Mouse (Mus musculus): ENCODE data around the gene Cd164l2.

Gene Cd164l2

DNA sequence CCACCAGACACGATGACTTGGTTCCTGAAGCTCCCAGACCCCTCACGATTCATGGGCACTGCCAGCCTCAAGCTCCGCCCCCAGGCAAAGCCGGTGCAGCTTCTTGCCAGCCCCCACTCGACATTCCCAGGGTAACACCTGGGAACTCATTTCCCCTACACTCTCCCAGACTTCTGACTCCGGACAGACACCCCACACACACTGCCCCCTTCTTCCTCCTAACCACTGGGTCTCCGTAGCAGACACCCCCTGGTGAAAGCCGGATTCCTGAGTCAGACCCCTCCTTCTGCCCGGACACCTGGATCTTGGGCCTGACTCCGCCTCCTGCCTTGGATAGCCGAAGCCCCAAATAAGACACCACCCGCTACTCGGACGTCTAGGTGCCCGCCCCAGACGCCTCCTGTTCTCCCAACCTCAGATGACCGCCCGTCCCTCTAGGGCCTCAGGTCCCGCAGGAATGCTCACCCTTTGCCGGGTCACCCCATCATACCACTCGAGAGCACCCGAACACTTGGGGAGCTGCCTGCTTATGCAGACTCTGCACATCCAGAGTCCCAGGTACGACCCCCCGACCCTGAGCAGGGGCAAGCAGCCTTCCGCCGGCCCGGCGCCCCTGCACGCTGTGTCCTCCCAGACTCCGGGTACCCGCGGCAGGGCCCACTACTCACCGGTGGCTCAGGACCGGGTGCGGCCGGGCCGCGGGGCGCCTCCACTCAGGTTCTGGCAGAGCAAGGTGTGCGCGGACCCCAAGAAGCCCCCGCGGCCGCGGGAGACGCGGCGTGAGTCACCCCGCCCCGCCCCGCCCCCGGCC is at the start of gene Cd164l2, which contains the start of gene Gpr3:
TSS of gene Cd164l2 (plus strand) at position 381 of the 811 bp plus-strand sequence.
TSS of gene Gpr3 (minus strand) at position 786 of the 811 bp plus-strand sequence.
- no peak for DNase-seq (ENCODE audit: low spot score in 2 of 2)

- DNase-seq (ENCODE audit: low spot score in 2 of 2) = no peak
These were observed 49.7 kb upstream of the Cd164l2 start for GRCm38 (mm10) chr4:133162196-133162595.

GRCm38 (mm10) chr4:133166773-133167172 is 45.2 kb upstream of the Cd164l2 start:
- DNase-seq (ENCODE audit: low spot score in 2 of 2) = no peak

DNA sequence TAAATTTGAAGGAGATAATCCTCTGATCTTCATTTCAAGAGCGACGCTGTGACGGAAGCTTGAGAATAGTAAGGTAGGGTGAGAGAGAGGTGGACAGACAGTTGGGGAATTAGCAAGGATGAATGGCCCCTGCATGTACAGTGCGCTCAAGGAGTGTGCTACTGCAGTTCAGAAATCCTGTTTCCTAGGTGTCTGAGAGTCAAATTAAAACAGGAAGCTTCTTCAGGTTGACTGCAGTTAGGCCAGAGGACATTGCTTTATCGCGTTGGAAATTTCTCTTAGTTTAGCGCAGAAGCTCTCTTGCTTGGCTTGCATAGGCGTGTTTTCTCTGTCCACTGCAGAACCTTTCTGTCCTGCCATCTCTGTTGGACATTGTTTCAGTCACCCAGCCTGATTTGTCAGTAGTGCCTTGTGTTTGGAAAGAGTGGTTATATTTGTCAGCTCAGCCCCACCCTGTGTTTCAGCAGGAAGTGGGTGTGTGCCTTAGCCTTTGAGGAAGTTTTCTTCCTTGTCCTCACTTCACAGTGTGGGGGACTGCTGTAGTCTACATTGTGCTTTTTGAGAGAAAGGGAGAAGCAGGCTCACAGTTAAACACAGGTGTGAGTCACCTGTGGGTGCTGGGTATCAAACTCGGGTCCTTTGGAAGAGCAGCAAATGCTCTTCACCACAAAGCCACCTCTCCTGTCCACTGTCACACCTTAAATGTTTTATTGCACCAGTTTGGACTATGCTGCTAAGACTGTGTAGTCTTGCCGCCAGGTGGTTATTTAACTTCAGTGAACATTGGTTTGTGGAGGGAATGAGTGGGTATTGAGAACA is 42.5 kb upstream of the Cd164l2 start:
- peak in 1 of 2 experiments; percentile 46 for DNase-seq (ENCODE audit: low spot score in 2 of 2)

DNA sequence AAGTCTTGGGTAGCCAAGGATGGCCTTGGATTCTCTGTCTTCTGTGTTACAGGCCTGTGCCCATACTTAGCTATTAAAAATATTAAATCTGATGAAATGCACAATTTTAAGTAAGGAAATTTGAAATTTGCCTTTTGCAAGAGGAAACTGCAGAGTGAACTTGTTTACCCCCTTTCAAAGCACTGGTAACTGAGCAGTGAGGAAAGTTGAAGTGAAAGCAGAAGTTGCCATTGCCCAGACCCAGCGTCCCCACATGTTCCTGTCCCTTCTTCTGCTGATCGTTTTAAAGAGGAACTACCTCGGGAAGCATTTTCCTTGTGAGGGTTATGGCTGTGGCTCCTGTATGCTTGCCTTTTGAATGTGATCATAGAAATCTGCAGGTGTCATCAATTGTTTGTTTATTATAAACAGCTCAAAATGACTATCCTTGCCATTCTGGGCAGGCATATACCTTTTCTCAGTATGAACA is 41.8 kb upstream of the Cd164l2 start:
- DNase-seq (ENCODE audit: low spot score in 2 of 2) = peak in 1 of 2 experiments; percentile 52

- DNase-seq (ENCODE audit: low spot score in 2 of 2) = no peak
These were observed 41.3 kb upstream of the Cd164l2 start for GRCm38 (mm10) chr4:133170616-133171015.

DNA sequence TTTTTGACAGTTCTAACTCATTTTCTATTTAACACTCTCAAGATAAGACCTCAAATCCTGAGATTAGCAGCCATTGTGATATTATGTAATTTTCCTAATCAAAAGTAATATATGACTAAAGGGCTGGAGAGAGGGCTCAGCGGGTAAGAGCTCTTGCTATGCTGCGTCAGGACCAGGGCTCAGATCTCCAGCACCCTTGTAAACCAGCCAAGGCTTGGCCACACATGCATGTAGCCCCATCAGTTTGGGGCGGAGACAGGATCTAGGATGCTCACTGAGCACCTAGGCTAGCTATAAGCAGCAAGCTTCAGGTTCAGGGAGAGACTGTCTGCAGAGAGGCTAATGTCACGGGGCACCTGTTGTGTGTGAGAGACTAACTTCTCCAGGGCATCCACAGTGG is 39.5 kb upstream of the Cd164l2 start:
- DNase-seq (ENCODE audit: low spot score in 2 of 2) = no peak

GRCm38 (mm10) chr4:133174361-133174760 is 37.6 kb upstream of the Cd164l2 start:
- no peak for DNase-seq (ENCODE audit: low spot score in 2 of 2)

DNA sequence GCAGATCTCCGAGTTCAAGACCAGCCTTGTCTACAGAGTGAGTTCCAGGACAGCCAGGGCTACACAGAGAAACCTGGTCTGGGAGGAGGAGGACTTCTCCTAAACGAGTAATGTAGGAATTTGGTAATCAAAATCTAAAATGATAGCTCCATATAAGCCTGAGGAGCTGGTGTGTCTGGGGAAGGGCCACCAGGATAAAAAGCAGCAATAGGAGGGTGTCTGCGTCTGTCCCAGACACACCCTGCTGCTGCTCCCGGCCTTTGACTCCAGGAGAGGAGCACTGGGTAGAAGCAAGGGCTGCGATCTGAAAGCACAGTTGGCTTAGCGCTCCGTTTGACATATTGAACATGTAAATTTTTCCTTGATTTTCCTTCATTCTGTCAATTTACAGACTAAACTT is 36.7 kb upstream of the Cd164l2 start:
- DNase-seq (ENCODE audit: low spot score in 2 of 2) = no peak

DNA sequence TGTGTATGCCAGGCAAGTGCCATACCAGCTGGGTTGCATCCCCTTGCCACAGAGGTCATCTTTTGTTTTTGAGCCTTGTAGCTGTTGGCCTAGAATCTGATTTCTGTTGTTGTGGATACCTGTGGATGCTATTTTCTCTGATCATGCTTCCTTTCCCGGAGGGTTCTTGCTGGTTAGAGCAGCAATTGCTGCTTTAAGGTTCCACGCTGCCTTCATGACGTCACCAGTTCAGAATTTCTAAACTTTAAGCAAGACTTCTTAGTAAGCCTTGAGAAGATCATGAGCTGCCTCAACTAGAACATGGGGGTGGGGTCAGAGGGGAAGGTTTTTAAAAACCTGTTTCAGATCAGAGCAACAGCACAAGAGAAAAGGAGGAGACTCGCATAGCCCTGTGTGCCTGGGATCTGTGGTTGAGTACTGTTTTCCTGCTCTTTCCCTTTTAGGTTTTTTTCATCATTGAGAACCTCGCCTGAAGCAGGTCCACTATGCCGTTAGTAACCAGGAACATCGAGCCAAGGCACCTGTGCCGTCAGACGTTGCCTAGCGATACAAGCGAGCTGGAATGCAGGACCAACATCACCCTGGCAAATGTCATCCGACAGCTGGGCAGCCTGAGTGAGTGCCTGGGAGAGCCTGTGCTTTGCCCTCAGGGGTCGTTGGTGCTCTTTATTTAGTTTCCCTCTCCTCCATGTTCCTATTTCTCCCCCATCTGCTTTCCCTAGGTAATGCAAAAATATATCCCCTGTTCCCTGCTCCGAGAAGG is 35.8 kb upstream of the Cd164l2 start:
- no peak for DNase-seq (ENCODE audit: low spot score in 2 of 2)

- no peak for DNase-seq (ENCODE audit: low spot score in 2 of 2)
These were observed 35.0 kb upstream of the Cd164l2 start for GRCm38 (mm10) chr4:133176761-133177403.

- DNase-seq (ENCODE audit: low spot score in 2 of 2) = peak in 1 of 2 experiments; percentile 62
These were observed 33.6 kb upstream of the Cd164l2 start for GRCm38 (mm10) chr4:133178305-133178704.

DNA sequence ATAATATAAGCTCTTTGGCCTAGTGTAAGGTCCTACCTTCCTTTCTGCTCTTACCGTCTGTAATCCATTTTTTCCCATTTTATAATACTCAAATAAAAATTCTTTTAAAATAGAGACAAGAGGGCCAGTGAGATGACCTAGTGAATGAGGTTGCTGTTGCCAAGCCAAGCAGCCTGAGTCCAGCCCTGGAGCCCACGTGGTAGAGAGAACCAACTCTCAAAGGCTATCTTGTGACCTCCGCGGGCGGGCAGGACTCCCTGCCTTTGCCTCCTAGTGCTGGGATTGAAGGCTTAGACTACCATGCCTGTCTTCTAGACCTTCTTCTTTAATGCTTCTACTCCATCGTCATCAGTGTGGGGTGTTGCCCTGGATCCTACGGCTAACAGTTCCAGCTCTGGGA is 32.7 kb upstream of the Cd164l2 start:
- DNase-seq (ENCODE audit: low spot score in 2 of 2) = no peak

DNA sequence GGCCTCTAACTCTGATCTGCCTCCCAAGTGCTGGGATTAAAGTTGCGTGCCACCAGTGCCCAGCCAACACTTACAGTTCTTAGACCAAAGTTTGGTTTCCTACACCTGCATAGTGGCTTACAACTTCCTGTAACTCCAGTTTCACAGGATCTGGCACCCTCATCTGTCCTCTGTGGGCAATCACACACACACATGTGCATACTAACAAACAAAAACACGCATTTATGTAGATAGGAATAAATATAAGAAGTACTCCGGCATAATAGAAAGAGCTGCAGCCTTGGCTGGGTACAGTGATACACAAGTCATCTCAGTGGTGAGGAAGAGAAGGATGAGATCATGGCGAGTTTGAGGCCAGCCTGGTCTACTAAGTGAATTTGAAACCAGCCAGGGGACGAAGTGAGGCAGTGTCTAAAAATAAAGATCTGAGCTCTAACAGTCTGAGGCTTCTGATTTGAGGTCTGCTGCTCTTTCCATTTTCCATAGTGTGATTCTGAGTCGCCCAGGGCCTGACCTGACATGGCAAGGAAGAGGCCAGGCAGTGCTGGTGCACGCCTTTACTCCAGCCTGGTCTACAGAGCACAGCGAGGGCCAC is 29.4 kb upstream of the Cd164l2 start:
- DNase-seq (ENCODE audit: low spot score in 2 of 2) = no peak

DNA sequence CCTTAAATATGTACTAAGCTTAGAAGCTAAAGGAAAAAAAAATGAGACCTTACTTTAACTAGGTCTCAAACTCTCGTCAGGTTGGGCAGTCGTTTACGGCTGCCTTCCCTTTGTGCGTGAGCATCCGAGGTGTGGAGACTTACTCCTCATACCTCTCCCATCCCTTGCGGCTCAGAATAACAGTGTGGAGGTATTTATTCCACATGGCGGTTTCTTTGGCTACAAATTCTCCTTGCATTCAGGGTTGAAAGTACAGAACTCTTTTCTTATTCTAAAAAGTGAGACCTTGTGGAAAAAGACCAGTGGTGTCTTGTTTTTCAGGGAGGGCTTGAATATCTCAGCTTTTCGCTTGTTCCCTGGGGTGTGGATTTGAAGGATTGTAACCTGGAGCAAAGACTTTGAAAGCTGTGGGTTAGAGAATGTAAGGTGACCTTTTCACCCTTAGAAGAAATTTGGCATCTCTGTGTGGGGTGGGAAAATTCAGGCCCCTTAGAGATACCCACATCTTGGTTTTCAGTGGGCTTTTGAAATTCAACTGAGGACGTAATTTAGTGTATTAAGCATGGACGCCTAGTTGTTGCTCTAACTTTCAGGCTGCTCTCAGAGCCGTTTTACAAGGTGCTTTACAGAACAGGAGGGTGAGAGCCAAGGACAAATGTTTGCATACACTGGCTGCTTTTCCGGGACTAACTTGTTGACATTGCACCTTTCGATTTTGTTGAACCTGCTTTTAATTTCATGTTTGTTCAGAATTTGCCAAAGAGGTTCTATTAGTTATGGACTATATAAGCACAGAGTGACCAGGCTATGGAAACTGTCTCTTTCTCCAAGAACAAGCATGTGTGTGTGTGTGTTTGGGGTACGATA is 27.7 kb upstream of the Cd164l2 start:
- no peak for DNase-seq (ENCODE audit: low spot score in 2 of 2)

DNA sequence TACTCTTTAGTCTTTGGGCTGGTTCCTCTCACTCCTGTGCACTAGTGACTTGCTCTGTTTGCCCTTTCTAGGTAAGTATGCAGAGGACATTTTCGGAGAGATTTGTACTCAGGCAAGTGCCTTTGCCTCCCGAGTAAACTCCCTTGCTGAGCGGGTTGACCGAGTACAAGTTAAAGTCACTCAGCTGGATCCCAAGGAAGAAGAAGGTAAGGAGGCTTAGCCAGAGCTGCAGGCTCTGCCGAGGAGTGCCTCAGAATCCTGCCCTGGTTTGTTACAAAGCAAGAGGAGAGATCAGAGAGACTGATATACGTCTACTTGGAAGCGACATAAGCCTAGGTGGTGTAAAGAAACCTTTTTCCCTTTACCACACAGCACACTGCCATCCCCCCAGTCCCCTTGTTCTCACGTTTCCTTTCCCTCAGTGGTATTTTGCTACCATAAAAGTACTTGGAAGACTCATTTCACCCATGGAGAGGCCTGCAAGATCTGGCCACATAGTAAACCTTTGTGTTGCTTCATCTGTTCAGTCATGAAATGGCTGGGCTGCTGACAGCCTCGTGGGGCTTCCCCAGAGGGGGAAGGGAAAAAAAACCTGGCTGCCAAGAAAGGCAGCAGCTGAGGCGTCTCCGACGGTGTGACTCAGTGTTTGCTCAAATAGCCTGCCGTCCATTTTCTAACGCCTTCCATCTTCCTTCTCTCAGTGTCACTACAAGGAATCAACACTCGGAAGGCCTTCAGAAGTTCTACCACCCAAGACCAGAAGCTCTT is 26.8 kb upstream of the Cd164l2 start:
- no peak for DNase-seq (ENCODE audit: low spot score in 2 of 2)

- no peak for DNase-seq (ENCODE audit: low spot score in 2 of 2)
These were observed 26.0 kb upstream of the Cd164l2 start for GRCm38 (mm10) chr4:133185893-133186292.

GRCm38 (mm10) chr4:133186856-133187255 is 25.1 kb upstream of the Cd164l2 start:
- DNase-seq (ENCODE audit: low spot score in 2 of 2) = no peak

DNA sequence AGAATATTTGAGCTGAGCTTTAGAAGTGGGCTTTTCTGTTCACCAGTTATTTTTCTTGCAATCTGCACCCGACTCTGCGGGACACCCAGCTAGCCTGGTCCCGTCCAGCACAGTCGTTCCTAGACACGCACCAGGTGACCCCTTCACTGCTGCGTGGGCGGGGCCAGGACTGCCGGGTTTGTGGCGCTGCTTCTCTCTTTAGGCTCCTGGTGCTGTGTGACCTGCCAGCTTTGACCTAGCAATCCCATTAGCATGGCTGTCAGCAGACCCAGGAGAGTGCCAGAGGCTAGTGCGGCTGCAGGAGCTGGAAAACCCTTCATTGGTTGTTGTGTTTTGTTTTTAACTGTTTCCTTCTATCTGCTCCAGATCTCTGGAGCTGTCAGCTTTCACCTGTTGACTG is 22.5 kb upstream of the Cd164l2 start:
- no peak for DNase-seq (ENCODE audit: low spot score in 2 of 2)

All from spleen, postnatal 10 days (tissue).